Mouse (Mus musculus): ENCODE measurements around the gene Trpv6.

GRCm38 (mm10) chr6:41662320-41662719 is 26.1 kb upstream of the Trpv6 start:
- TF ChIP-seq CTCF (IDR thresholded peaks at IDR 0.05; ENCODE audit: low read depth, low read length) (no peak), POLR2A (IDR thresholded peaks at IDR 0.05; ENCODE audit: borderline replicate concordance, low read depth, low read length) (no peak)

Measured in bone marrow macrophage, adult 2 months (primary cell).